Mouse (Mus musculus) cerebellum, adult 9-11 months (tissue): ENCODE measurements around the gene Sgsh.

Source experiments
- DNase-seq: peaks from one replicate; pipeline ENCODE4 v3.0.0; 2022

Sgsh gene

DNA sequence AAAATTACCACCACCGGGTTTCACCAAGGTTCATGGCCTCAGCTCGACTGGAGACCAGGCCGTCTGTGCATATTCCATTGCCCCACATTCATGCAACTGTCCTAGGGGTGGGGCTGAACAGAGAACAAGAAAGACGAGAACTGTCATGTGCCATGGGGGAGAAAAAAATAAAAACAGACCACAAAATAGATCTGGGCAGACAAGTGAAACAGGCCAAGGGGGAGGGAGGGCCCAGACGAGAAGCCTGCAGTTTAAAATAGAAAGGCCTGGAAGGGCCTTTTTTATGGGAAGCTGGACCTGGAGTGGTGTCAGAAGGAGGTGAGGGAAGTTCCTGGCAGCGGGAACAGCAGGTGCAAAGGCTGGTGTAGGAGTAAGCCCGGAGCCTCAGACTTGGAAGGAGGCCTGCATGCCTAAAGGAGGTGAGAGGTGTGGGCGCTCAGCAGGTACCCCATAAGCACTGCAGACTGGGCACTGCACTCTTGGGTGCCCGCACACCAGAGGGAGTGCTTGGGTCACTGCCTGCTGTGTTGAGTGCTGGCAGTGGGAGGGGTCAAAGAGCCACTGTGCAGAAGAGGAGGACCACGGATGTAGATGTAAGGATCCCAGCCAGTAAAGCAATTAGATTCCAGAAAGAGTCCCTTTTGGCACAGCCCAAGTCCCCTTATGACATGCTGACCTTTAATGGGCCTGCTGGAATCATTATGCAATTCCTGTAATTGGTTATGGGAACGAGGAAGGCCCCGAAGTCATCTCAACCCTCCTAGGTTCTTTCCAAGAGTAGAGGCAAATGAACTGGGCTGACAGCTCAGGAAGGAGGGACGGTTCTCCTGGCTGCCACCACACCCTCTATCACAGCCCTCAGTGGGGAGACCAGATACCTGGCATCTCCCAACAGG is 48.3 kb downstream of the Sgsh start:
- no peak for DNase-seq

DNA sequence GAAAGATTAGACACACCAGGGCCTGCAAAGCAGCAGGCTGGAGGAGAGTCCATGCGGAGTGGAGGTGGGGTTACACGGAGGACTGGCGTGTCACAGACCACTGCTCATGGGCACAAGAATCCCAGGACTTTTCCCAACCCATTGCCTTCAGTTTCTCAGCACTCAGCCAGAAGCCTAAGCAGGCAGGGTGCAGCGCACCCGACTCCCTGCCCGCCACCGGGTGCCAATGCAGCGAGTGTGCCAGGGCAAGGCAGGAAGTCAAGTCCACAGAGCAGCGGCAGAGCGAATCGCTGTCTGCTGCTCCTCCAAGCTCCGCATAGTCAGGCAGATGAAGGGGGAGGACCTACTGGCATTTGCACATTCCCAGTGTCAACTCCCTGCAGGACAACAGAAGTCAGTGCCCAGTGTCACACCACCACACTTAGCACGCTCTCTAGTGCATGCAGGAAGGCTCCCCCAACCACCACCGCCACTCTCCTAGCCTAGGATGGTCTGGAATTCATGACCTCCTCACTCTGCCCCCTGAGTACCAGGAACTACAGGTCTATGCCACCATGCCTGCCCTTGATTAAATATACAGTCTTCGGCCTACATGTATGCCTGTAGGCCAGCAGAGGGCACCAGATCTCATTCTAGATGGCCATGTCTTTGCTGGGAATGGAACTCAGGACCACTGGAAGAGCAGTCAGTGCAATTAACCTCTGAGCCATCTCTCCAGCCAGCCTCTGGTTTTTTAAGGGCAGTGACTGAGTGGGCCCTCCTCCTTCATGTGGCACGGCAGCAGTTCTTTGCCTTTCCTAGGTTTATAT is 50.2 kb downstream of the Sgsh start:
- DNase-seq: no peak

GRCm38 (mm10) chr11:119300986-119301385 is 54.4 kb downstream of the Sgsh start:
- DNase-seq: no peak

DNA sequence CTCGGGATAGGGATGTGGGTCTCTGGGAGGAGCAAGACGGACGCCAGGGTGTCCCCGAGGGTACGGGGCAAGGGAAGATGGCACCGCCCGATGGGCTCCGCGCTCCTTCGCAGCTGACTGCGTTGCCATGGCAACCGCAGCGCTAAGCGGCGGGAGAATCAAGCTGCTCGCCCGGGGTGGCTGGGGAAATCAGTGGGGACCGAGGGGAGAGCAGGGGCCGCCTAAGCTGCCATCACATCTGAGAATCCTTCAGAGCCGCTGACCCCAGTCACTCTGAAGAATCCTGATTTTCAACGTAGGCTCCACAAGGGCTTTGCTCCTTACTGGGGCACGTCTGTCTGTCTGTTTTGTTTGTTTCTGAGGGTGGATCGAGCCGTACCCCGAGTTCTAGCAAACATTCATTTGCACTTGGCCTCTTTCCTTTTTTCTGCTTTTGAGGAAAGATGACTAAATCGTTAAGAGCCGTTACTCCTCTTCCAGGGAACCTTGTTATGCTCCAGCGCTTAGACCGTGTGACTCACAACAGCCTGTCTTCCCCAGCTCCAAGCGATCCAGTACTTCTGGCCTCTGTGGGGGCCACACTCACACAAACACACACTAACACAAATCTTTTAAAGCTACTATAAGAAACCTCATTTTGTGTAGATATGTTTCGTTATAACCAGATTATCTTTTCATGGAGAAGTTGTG is 54.9 kb downstream of the Sgsh start:
- DNase-seq: no peak

- DNase-seq: peak; percentile 94
These were observed 55.7 kb downstream of the Sgsh start, which contains the start of gene Eif4a3 for GRCm38 (mm10) chr11:119299391-119300245. Gene Eif4a3 (minus strand): TSS chr11:119300089.

GRCm38 (mm10) chr11:119298917-119299316 is 56.4 kb downstream of the Sgsh start:
- DNase-seq: no peak

GRCm38 (mm10) chr11:119297996-119298395 is 57.3 kb downstream of the Sgsh start:
- peak; percentile 21 for DNase-seq
